Mouse (Mus musculus) c-Kit-negative CD71-positive TER-119-positive erythroid progenitor cells, embryonic 14.5 days (primary cell): ENCODE results near the gene Itpka.
"Not testable (repeated sequence)": the region's sequence is repeated elsewhere in the genome, so short reads cannot be mapped to it uniquely, and the experiment has no call there.

Source experiments
- DNase-seq: peaks from one replicate; pipeline ENCODE4 v3.0.0-alpha.2; 2013; ENCODE audit warnings: low read depth, low spot score

The Itpka gene

DNA sequence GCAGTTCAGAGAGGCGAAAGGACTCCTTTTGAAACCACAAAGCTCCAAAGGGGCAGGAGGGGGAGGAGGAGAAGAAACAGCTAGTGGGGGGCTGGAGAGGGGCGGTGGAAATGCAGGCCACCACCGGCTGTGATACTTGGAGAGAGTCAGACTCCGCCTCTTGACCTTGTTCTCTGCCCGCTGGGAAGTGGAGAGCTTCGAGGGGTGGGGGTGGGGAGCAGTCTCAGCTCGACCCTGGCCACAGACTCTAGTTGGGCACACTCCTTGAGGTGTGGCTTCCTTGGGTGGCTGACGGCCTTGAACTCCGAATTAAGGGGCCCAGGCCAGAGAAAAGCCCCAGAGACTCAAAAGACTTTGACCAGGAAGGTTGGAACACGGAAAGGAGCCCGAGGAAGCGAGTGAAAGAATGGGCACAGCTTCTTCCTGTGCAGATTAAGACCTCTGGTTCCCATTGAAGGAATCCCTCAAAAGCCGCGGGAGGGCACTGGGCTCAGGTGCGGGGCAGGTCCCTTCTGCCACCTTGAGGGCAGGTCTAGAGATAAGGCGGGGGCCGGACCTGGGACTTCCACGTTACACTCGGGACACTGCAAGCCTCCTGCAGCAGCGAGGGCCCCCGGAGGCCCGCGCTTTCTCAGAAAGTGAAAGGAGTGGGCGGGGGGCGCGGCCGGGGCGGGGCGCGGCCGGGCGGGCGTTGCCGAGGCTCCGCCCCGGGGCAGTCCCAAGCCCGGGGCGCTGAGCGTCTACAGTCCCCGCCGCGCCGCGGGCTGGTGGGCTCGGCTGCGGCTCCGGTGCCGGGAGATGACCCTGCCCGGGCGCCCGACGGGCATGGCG, at the start of gene Itpka:
TSS of gene Itpka (plus strand) at position 757 of the 831 bp plus-strand sequence.
- peak; percentile 36 for DNase-seq

DNA sequence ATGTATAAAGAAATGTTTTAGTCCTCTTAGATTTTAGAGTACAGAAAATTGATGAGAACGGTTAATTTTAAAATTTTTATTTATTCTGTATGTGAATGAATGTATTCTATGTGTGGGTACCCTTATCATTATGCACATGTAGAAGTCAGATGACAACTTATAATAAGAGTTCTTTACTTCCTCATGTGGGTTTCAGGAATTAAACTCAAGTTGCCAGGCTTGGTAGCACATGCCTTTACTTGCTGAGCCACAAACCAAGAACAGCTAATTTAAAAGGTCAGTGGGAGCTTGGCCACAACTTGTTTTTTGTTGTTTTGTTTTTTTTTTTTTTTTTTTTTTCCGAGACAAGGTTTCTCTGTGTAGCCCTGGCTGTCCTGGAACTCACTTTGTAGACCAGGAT, 47.3 kb upstream of the Itpka start:
- no peak for DNase-seq

DNA sequence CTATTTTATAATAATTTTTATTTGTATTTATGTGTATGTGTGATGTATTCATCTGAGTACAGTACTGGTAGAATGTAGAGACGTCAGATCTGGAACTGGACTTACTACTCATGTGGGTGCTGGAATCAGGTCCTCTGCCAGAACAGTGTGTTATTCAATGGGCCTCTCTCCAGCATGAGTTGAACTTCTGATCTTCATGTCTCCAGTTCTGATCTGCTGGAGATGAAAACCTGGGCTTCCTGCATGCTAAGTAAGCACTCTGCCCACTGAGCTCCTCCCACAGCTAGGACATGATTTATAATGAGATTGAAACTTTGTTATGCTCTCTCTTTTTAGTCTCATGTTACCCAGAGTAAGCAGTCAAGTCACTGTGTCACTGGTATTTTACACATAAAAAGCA, 46.0 kb upstream of the Itpka start:
- no peak for DNase-seq

DNA sequence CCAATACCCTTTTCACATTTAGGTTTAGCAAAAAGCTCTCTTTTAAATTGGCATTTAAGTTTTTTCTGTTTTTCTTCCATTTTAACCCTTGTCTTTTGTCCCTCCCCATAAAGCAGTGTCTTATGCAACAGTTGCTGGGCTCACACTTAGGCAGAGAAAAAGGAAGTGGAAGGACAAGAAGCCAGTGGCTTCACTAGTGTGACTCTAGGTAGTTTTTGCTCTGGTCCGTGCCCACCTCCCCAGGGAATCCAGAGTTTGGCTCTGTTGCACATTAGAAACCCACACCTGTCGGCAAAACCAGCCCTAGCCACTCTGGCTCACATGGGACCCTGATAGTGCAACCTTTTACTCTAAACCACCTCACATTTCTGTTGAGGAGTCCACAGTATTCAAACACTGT, 43.7 kb upstream of the Itpka start:
- DNase-seq = no peak

DNA sequence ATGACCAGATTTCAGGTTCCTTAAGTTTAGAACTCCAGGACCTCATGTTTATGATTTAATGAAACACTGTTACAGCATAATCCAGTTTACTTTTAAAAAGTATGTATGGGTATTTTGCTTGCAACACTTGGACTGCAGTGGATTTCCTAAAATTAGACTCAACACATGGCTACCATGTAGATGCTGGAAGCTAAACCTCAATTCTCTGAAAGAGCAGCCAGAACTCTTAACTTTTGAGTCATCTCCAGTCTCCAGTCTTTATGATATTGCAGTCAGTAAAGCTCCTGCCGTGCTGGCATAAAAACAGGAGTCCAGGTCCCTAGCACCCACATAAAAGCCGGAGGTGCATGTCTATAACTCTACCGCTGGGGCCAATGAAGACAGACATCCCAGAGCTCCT, 42.2 kb upstream of the Itpka start:
- no peak for DNase-seq

DNA sequence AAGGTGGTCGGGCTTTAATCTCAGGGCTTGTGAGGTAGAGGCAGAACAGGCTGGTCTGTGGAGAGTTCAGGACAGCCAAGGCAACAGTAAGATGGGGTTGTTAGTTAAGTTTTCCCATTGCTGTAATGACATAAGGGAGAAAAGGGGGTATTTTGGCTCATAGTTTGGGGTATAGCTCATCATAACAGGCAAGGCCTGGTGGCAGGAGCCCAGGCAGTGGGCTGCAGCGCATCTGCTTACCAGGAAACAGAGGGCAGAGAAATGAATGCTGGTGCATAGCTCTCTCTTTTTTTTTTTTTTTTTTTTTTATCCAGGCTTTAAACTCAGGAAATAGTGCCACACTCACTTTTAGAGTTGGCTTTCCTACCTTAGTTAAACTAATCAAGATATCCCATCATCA, 39.0 kb upstream of the Itpka start:
- no peak for DNase-seq

DNA sequence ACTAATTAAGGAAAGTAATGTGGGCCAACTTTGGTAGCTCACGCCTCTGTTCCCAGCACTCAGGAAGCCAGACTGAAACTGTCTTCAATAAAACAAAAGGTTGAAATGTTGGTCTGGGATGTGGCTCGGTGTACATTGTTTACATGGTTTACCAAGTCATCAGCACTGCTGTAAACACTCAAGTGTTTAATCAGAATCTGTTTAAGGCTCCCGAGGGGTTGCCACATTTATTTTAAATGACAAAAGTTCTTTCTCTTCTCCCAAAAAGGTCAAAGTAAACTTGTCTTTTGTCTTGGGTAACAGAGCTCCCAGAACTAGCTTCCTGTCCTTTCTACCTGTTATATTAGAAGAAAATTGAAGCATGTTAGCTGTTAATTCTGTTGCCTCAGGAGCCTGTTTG, 34.5 kb upstream of the Itpka start:
- DNase-seq = no peak

DNA sequence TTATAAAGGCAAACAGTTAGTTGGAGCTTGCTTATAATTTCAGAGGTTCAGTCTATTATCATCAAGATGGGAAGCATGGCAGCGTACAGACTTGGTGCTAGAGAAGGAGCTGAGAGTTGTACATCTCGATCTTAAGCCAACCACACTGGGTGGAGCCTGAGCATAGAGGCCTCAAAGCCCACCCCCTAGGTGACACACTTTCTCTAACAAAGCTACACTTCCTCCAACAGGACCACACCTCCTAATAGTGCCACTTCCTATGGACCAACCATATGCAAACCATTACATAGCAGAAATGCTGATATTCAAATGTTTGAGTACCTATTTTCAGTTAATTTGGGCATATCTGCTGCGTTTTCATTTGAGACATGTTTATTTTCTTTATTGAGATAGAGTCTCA, 32.1 kb upstream of the Itpka start:
- DNase-seq = no peak

DNA sequence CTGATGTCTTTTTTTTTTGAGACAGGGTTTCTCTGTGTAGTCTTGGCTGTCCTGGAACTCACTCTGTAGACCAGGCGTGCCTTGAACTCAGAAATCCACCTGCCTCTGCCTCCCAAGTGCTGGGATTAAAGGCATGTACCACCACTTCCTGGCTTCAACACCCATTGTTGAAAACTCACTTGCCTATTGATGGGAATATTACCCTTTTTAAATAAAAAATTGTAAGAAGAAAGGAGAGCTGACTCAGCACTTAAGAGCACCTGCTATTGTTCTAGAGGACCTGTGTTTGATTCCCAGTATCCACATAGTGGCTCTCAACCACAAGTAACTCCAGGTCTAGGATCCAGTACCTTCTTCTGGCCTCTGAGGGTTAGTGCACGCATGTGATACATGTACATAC, 26.3 kb upstream of the Itpka start:
- not testable (repeated sequence) for DNase-seq

DNA sequence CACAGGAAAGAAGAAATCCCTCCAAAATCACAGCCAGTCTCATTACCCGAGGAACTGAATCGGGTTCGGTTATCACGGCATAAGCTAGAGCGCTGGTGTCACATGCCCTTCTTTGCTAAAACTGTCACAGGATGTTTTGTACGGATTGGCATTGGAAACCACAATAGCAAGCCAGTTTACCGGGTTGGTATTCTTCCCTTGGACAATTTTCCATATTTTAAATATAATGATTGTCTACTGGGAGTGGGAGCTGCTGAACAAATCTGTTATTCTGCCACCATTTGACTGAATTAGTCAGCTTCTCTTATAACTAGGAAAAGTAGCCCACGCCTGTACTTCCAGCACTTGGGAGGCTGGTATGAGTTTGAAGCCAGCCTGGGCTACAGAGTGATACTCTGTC, 21.1 kb upstream of the Itpka start:
- DNase-seq = no peak

DNA sequence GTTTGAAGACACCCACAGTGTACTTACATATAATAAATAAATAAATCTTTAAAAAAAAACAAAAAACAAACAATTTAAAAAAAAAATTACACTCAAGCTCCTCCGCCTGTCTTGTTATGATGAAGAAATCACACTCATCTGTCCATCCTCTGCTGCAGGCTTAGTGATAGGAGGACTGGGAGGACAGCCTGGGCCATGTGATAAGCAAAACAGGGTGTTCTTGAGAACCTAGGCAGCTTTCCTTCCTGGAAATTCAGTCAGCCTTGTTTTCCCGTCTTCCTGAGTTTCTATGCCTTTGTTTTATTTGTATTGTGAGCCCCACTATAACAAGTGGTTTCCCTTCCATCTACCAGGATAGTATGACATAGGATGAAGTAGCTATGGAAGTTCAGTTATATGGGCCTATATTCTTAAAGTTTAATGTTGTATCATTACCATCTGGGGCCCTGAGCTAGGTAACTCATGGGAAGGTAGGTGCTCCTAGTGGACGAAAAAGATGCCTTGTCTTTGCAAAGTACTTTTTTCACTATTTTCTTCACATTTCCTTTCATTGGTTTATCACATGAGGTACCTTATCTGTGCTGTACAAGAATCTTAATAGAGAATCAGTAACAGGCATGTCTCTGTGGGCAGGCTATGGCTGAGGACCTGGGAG, 14.2 kb upstream of the Itpka start:
- DNase-seq = no peak

DNA sequence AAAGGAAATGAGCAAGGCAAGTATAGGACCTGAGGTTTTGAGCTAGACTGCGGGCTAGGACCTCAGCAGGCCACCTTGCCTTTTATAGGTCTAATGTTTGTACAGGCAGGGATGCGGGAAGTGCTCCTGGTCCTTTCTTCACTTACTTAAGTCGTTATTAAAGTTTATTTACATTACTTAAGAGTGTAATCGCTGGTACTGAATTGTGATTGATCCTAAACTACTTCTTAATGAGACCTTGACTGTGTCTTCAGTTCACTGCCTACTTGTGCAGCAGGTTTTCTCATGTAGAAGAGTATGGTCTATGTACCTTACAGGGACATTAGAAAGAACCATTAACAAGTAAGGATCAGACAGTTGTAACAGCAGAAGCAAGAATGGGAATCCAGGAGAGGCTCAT, 11.4 kb upstream of the Itpka start:
- DNase-seq = no peak

DNA sequence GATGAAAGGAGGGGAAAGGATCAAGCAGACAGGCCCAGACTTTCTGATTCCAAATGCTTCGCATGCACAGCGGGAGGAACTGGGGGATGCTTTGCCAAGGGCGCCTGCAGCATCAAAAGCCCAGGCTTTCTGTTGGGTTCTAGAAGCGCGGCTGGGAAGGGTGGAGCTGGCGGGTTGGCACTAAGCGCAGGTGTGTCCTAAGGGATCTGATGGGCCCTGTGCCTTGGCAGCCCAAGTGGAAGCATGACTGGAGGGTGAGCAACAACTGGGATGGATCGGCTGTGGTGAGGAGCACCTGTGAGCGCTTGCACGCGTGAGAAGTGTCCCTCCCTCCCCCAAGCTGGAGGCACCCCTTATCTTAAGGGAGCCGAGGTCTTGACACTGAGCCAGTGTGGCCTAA, 5.0 kb upstream of the Itpka start:
- DNase-seq = no peak

DNA sequence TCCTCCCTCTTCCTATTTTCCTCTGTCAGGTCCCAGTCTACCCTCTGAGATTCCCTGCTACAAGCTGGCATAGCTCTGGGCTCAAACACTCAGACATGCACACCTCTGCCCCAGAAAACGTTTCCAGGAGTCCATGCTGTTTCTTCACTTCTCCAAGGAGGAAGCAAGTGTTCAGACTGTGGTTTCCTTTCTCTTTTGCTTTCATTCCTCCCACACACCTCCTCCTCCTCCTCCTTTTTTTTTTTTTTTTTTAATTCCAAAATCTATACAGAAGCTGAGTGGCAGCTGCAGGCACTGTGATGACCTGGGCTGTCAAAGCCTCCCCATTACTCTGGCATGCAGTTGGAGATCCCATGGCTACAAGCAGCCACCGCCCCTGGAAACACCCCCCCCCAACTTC, 1.6 kb upstream of the Itpka start:
- no peak for DNase-seq

DNA sequence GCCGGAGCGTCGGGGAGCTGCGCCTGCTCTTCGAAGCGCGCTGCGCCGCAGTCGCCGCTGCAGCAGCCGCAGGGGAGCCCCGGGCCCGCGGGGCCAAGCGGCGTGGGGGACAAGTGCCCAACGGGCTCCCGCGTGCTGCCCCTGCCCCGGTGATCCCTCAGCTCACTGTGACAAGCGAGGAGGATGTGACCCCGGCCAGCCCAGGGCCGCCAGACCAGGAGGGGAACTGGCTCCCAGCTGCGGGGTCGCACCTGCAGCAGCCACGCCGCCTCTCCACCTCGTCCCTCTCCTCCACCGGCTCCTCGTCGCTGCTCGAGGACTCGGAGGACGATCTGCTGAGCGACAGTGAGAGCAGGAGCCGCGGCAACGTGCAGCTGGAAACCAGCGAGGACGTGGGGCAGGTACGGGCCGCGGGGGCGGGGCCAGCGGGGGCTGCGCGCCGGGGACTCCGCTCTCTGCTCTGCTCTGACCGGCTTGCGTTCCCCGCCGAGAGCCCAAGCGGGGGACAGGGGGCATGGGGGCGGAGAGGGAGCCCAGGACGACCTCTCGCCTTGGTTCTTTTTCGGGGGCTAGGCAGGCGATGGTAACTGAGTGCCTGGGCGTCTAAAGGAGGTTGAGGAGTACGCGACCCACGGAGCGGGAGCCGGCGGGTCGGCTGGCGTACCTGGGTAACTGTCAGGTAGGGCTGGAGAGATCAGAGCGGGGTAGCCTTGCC, 481 bp downstream of the Itpka start:
- DNase-seq = no peak

DNA sequence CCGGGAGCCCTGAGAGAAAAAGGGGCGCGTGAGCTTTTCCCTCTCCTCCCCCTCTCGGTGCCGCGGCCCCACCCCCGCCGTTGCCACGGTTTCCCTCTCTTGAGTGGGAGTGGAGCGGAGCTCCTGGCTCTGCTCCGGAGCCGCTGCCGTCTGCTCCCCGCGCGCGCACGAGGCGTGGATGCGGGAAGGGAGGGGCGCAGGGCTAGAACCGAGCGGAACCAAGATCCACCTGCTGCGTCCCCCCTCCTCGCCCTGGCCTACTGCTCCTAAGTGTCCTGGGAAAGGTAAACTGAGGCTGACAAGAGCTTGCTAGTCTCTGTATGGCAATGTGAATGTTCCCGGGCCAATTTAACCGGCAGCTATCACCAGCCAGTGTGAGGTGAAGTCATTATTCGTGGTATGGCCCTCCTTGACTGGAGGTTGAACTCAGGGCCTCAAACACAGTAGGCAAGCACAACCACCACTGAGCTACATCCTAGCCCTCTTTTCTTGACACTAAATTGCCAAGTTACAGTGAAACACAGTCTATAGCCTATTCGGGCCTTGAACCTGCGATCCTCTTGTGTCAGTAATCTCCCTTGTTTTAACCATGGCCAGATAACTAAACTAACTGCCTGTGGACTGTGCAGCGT, 1.2 kb downstream of the Itpka start:
- no peak for DNase-seq

DNA sequence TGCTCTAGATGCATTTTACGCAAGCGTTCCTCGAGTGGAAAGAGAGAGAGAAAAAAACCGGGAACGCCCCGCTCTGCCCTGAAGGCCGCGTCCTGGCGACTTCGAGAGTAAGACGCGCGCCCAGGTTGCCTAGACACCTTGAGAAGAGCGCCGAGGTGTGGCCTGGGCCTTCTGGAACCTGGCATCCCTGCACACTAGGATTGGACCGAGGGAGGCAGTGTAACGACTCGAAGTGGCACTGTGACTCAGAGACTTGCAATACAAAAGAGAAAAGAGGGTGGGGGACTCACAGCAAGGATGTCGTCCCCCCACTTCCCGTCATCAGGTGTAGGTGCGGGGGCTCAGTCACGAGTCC, 1.6 kb downstream of the Itpka start:
- DNase-seq = no peak

DNA sequence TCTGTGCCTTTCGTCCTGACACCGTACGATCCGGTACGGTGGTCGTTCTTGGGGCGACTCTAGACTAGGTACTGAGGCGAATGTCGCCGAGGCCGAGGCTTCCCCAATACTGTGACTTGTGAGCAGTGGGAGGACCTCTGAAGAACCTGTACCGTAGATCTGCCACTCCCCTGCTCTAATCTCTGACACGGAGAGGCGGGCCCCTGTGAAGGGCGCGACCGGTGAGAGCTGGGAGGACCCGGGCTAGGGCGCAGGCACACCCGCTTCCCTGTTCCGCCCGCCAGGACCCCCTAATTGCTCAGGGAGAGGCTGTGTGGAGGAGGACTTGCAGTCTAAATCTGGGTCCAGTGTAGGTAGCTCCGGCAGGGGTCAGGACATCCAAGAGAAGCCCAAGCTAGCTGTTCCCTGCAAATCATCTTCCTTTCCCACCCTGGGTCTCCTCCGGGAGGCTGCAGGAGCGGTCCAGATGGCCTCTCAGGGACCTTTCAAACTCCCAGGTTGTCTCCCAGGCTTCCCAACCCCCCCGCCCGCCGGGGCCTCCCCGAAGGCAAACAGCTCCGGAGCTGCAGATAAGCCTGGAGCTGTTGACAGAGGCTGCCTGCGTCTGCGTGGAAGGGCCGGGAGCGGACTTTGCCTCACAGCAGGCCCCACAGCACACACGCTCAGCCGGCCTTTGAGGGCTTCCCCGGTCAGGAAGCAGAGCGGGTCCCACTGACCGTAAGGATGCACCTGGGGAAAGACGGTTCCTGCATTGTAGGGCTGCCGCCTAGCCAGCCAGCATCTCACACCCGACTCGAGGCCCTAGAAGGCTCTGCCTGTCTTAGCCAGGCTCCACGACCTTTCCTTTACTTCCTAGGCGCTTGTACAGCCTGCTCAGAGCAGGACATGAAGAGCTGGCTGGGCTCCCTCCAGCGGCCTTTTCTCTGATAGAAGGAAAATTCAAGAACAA, 2.3 kb downstream of the Itpka start:
- DNase-seq = peak; percentile 47

DNA sequence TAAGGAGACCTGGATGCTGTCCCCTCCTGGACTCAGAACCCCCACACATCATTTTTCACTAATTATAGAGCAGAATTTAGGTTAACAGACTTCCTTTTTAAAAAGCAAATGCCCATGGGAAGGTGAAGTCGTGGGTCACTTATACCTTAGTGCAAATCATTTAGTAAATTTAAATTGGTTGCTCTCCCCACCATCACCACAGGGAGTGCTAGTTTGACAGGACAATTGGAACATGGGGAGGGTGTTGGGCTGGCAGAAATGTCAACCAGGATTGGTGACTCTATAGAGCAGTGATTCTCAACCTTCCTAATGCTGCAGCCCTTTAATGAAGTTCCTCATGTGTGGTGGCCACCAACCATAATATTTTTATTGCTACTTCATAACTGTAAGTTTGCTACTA, 3.1 kb downstream of the Itpka start:
- DNase-seq = no peak

DNA sequence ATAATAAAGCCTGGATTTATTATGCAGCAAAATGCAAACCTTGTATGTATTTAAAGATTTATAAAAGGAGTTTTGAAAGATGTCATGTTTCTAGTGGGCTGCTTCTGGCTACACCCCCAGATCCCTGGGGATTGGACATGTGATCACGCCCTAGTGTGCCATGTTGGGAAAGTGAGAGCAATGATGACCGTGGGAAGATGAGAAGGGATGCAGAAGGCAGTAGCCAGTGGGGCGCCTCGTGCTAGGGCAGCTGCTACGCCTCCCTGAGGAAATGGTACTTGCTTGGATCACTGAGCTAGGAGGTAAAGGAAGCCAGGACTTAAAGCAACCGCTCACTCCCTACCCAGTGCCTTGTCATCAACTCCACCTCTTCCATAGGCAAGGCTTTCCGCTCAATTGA, 5.4 kb downstream of the Itpka start:
- no peak for DNase-seq

DNA sequence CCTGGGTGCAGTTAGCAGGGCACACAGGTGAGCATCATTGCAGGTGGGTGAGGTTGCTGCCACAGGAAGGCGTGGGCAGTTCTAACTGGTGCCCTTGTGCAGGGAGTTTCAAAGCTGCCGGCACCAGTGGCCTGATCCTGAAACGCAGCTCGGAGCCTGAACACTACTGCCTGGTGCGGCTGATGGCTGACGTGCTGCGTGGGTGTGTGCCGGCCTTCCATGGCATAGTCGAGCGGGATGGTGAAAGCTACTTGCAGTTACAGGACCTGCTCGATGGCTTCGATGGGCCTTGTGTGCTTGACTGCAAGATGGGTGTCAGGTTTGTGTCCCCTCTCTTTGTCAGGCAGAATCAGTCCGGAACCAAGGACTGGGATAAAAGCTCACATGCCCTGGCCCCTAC, 7.1 kb downstream of the Itpka start:
- DNase-seq = no peak
